Comparison of ENCODE assay signal across 15 mouse cellular contexts in genomic region chr7:25047363-25047762, GRCm38 (mm10). TPM values are rescaled to one million over a fixed set of nuclear protein-coding genes. Genes with fewer than 3 reads are reported as not detected.
DNase-seq lines count a peak whose midpoint lies in the region; TF ChIP-seq lines count a peak whose summit lies in the region.
"Had no signal": no experiment of that assay in that cellular context is flagged by ENCODE, and none has a peak within 500 bp of the region (broad histone marks: within the 10 kb centered on the region; RNA-seq: fewer than 3 reads in every experiment).

No protein-coding gene starts in this region.

- no peak overlapping the region for H3K4me3 ChIP-seq in left cerebral cortex, adult 2 months
- H3K4me3 ChIP-seq in lung, adult 2 months (replicated peaks; ENCODE audit: extremely low read depth, low read depth, low read length) = no peak overlapping the region
- H3K4me3 ChIP-seq: heart, embryonic 10.5 days; limb, embryonic 10.5 days; midbrain, embryonic 12.5 days; neural tube, embryonic 13.5 days had no signal

- no peaks in the 10 kb centered on the region for H3K4me1 ChIP-seq in lung, adult 2 months (ENCODE audit: control insufficient read depth, insufficient read depth, low read length)
- H3K4me1 ChIP-seq: limb, embryonic 10.5 days; midbrain, embryonic 12.5 days; neural tube, embryonic 13.5 days had no signal

- DNase-seq in cerebellum, adult 18-20 months = peak; percentile 42 to 53
- DNase-seq in cerebellum, adult 9-11 months = no peak
- peak in 1 of 2 experiments; percentile 54 for DNase-seq in left cerebral cortex, adult 2 months (ENCODE audit: extremely low spot score in 1 of 2, low spot score in 2 of 2)
- DNase-seq in left cerebral cortex, postnatal 4 days = no peak
- peak; percentile 88 for DNase-seq in brain, adult 2 months (ENCODE audit: low read depth, low spot score)
- peak; percentile 51 for DNase-seq in right cerebral cortex, postnatal 25 days
- DNase-seq in lung, adult 2 months = no peak
- DNase-seq in thymus, postnatal 10 days (ENCODE audit: low spot score in 2 of 2) = no peak
- DNase-seq: embryo, embryonic 11 days; kidney, adult 18-20 months; lung, embryonic 14.5 days had no signal

- intact Hi-C loops in left cerebral cortex, adult 2 months (cut with DNase I) = no loop called here
- intact Hi-C loops in left cerebral cortex, postnatal 4 days (cut with DNase I) = no loop called here

- peak overlapping the region; percentile 13; the same call in 1 of the 2 replicates for H3K27ac ChIP-seq in left cerebral cortex, adult 2 months
- H3K27ac ChIP-seq: heart, embryonic 10.5 days; limb, embryonic 10.5 days; midbrain, embryonic 12.5 days; neural tube, embryonic 13.5 days had no signal

- no peak for TF ChIP-seq POLR2A in lung, adult 2 months (IDR thresholded peaks at IDR 0.05; ENCODE audit: borderline replicate concordance, extremely low read depth, low read depth, low read length)

- no peak for TF ChIP-seq CTCF in left cerebral cortex, adult 2 months (IDR thresholded peaks at IDR 0.05)
- TF ChIP-seq CTCF in lung, adult 2 months (IDR thresholded peaks at IDR 0.05; ENCODE audit: insufficient read depth, low read length) = no peak

- 91% methylated on average over 8 of the region's 8 CpGs for WGBS in lung, adult 2 months

RNA-seq across cellular contexts. Expression of gene Grik5, which starts 24.8 kb away (rescaled TPM):
- 100 to 1,000 TPM; 207 to 218 TPM for total RNA-seq in left cerebral cortex, adult 2 months (2021)
- total RNA-seq in left cerebral cortex, postnatal 4 days (2021) = 100 to 1,000 TPM; 204 to 219 TPM
- 28.5 and 31.1 TPM in 2 replicates for polyA plus RNA-seq in lung, adult 2 months (2012; rRNA removed)

RNA-seq across cellular contexts. Expression of gene Zfp574, which starts 25.0 kb away (rescaled TPM):
- 10 to 100 TPM; 37.1 to 37.7 TPM for total RNA-seq in left cerebral cortex, adult 2 months (2021)
- total RNA-seq in left cerebral cortex, postnatal 4 days (2021) = 10 to 100 TPM; 25.2 to 26.9 TPM
- polyA plus RNA-seq in lung, adult 2 months (2012; rRNA removed) = 46.8 and 48.4 TPM in 2 replicates

RNA-seq across cellular contexts. Expression of gene Atp1a3, which starts 41.6 kb away (rescaled TPM):
- total RNA-seq in left cerebral cortex, adult 2 months (2021) = 1,000 to 10,000 TPM; 1,970 to 2,141 TPM
- 1,000 to 10,000 TPM; 1,141 to 1,280 TPM for total RNA-seq in left cerebral cortex, postnatal 4 days (2021)
- polyA plus RNA-seq in lung, adult 2 months (2012; rRNA removed) = 4.8 and 7.1 TPM in 2 replicates

Comparison
In these comparisons a context has a peak if more than half of its experiments do, and no peak if none do; other contexts are left out.
1. DNase-seq: peak in cerebellum, adult 18-20 months (2 of 2), brain, adult 2 months (single experiment) and right cerebral cortex, postnatal 25 days (single experiment); none in cerebellum, adult 9-11 months (single experiment), left cerebral cortex, postnatal 4 days (single experiment), lung, adult 2 months (single experiment) and thymus, postnatal 10 days (0 of 2).